Mouse (Mus musculus): Measurements from ENCODE around the gene Pnrc1. TPM values are rescaled to one million over a fixed set of nuclear protein-coding genes. Genes with fewer than 3 reads are reported as not detected.

Gene Pnrc1
- total RNA-seq, 2 experiments from 2014 or later: 55.2 to 66.8 TPM

DNA sequence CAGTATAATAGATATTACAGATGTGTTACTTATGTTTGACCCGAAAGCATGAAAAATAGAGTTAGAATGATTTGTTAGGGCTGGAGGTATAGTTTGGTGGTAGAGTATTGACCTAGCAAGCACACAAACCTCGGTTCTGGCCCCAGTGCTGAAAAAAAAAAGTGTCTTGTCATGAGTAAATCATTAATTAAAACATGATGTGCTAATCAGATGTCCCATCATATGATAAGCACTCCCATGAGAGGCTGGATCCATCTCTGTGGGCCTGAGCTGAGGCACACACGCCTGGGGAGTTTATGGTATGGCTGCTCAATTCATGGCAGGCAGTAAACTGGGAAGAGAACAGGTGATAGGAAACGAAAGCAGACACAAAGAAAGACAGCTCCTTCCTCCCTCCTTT, 60.3 kb downstream of the Pnrc1 start:
- no peak for ATAC-seq (replicated peaks; ENCODE audit: poor library complexity, severe bottlenecking)

DNA sequence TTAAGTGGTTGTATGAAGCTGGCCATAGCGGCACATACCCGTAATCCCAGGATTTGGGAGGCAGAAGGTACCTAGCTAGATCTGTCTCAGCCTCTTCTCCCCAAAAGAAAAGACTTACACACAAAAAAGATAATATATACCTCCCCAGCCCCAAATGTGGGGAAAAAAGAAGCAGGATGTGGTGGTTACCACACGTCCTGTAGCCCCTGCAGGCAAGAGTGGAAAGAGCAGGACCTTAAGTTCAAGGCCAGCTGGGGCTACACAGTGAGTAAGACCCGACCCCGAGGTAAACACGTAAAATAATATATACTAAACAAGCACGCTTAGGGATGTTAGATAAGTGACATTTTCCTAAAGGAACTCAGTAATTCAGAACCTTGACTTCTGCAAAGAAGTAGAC, 62.8 kb downstream of the Pnrc1 start:
- peak; percentile 44; the same call in 1 of the 2 replicates for ATAC-seq (replicated peaks; ENCODE audit: poor library complexity, severe bottlenecking)

DNA sequence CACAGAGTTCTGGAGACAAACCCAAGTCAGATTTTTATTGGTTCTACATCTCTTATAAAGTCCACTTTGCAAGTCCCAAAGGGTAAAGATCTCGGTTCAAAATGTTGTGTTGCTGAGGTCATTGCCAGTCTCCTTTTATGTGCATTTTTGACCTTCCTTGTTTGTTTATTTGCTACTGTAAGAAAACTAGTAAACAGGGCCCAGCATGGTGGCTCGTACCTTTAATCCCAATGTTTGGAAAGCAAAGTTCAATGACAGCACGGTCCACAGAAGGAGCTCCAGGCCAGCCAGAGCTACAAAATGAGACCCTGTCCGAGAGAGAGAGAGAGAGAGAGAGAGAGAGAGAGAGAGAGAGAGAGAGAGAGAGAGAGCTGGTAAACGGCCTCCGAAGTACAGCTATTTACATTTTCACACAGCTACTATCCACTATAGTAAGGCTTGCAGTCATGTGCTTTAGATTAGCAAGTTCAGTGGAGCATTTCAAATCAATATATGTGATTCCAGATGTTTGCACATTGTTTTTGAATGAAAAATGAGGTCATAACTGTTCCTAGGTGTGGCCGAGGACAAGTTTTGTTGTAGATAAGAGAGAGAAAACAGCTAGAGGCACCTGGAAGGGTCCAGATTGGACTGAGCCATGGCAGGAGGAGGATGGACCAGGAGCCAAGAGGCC, 65.8 kb downstream of the Pnrc1 start:
- no peak for ATAC-seq (replicated peaks; ENCODE audit: poor library complexity, severe bottlenecking)

DNA sequence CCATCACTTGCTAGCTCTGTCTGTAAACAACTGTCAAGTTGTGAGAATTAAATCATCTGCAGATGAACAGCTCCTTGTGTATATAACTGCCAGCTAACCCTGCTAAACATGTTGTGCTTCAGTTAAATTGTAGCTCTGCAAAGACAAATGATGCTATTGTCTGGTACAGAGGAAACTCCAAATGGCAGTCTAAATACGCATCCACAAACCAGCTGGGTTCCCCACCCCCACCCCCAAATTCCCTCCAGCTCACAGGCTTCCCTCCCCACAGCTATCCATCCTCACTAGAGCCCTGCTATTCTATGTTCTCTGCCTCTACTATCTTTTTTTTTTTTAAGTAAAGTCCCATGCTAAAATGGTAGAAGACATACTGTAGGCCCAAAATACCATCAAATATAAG, 68.1 kb downstream of the Pnrc1 start:
- no peak for ATAC-seq (replicated peaks; ENCODE audit: poor library complexity, severe bottlenecking)

DNA sequence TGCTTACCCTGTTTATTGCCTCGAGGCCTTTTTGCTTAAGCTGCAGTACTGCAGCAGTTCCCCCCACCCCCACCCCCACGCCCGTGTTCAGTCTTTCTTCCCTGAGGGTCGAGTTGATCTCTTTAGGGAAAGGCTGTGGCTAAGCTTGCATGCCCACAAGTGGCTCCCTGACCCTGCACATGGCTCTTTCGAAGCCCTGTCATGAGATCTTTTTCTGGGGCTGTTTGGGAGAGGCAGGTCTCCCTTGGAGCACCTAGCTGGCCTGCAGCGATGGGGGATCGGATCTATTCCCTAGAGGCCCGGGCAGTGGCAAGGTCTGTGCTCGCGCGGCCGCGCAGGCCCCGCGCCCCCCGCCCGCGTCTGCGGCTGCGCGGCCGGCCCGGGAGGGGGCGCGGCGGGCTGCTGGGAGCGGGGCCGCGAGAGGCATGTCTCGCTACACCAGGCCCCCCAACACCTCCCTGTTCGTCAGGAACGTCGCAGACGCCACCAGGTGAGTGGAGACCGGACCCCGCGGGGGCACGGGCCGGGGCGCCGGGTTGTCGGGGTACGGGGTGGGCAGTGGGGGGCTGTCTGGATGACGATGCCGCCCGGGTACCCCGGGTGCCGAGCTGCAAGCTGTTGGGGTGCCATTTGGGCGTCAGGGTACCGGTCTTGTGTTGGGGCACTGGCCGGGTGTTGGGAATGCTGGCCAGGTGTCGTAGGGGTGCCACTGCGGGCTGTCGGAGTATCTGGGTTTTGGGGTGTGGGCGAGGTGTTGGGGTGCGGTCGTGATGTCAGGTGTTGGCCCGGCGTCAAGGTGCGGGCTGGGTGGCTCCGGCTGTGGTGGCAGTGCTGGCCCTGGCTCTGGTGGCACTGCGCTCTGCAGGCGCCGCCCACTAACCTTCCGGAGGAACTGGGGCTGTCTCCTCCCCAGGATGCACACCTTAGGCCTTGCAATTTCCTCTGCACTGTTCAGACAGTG, 80.8 kb downstream of the Pnrc1 start, which contains the start of gene Srsf12:
TSS of gene Srsf12 (plus strand) at position 111 of the 961 bp plus-strand sequence.
- ATAC-seq (replicated peaks; ENCODE audit: poor library complexity, severe bottlenecking): peak; percentile 70

DNA sequence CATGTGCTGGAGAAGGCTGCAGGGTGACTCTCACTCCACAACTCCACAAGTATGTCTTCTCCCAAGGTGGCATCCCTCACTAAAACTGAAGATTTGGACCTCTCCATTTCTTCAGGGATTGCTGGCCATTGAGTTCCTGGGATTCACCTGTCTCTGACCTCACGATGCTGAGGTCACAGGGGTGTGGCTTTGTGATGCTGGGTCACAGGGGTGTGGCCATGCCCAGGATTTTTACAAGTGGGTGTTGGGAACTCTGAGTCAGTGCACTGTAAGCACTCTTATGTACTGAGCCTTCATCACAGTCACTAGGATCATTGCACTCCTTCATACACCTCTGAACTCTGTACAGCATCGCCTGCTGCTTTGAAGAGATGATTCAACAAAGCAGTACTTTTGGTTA, 82.4 kb downstream of the Pnrc1 start:
- no peak for ATAC-seq (replicated peaks; ENCODE audit: poor library complexity, severe bottlenecking)

DNA sequence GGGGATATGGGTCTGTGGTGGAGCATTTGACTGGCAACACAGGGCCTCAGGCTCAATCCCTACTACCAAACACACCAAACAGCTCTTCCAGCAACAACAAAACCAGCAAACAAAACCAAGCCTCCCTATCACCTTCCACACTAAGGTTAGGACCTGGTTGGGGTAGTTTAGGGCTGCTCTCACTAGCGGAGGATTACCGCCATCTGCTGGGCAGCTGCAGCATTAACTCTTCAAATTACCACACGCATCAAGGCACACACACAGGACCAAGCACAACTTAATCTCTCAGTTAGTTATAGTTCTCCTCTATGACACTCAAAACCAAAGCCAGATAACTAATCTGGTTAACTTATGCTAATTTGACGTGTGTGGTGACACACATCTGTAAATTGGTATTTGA, 85.3 kb downstream of the Pnrc1 start:
- ATAC-seq (replicated peaks; ENCODE audit: poor library complexity, severe bottlenecking): peak; percentile 86

DNA sequence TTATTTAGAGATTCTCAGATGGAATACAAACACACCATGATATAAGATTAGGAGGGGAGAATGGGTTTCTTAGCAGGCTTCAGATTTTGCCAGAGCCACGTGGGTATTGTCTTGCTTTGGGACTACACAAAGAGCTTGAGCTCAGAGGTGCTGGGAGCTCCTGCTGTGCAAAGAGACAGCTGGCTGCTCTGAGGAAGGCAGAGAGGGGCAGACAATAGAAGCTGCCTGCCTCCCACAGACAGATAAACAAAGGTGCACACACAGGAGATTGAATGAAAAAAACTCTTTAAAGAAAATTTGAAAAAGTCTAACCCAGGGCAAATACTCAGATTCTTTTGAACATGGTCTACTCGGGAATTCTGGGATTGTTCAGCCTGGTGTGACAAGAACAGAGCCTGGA, 91.8 kb downstream of the Pnrc1 start:
- no peak for ATAC-seq (replicated peaks; ENCODE audit: poor library complexity, severe bottlenecking)

Other genes starting within 250 kb of the Pnrc1 start
- gene Gabrr2, start 227.2 kb downstream of the Pnrc1 start, total RNA-seq (2014; fragmentation: Nextera tagmentation): not detected in 2 replicates
- not detected in 2 replicates for gene Gabrr2, start 227.2 kb downstream of the Pnrc1 start, total RNA-seq (2017)
- gene Gabrr1, start 157.6 kb downstream of the Pnrc1 start, total RNA-seq (2014; fragmentation: Nextera tagmentation): not detected in 2 replicates
- not detected in 2 replicates for gene Gabrr1, start 157.6 kb downstream of the Pnrc1 start, total RNA-seq (2017)
- gene Pm20d2, start 100.4 kb downstream of the Pnrc1 start, total RNA-seq (2014; fragmentation: Nextera tagmentation): not detected in 2 replicates
- 0.62 TPM in 1 of 2 replicates, not detected in the other for gene Pm20d2, start 100.4 kb downstream of the Pnrc1 start, total RNA-seq (2017)
- not detected in 2 replicates for gene Srsf12, start 81.2 kb downstream of the Pnrc1 start, total RNA-seq (2014; fragmentation: Nextera tagmentation)
- not detected in 2 replicates for gene Srsf12, start 81.2 kb downstream of the Pnrc1 start, total RNA-seq (2017)
- 25.7 and 41.5 TPM in 2 replicates for gene Rngtt, start 20.1 kb upstream of the Pnrc1 start, total RNA-seq (2014; fragmentation: Nextera tagmentation)
- 39.6 and 45.8 TPM in 2 replicates for gene Rngtt, start 20.1 kb upstream of the Pnrc1 start, total RNA-seq (2017)